In genomic region chr10:39324291-39324690, GRCm38 (mm10) we compare ENCODE assay signal across 23 mouse cellular contexts. TPM values are rescaled to one million over a fixed set of nuclear protein-coding genes. Genes with fewer than 3 reads are reported as not detected.
A peak's percentile ranks its signal among the peaks of the same experiment; 100 is the strongest.
DNase-seq lines count a peak whose midpoint lies in the region; ATAC-seq lines count a peak whose summit lies in the region.
"Had no signal": no experiment of that assay in that cellular context is flagged by ENCODE, and none has a peak within 500 bp of the region (broad histone marks: within the 10 kb centered on the region; RNA-seq: fewer than 3 reads in every experiment).

No protein-coding gene starts in this region.

- H3K4me3 ChIP-seq in forebrain, embryonic 15.5 days = no peak overlapping the region
- H3K4me3 ChIP-seq: embryonic facial prominence, embryonic 10.5 days; erythroblast, embryonic 14.5 days; forebrain, embryonic 10.5 days; heart, embryonic 10.5 days; hindbrain, embryonic 15.5 days had no signal

- peaks cover 25% of the 10 kb centered on the region for H3K4me1 ChIP-seq in forebrain, embryonic 15.5 days

- H3K36me3 ChIP-seq in forebrain, embryonic 15.5 days = no peaks in the 10 kb centered on the region
- H3K36me3 ChIP-seq: embryonic facial prominence, embryonic 10.5 days; forebrain, embryonic 10.5 days; heart, embryonic 10.5 days; hindbrain, embryonic 15.5 days had no signal

- peak; percentile 87 for ATAC-seq in megakaryocyte progenitor cell, adult 5-6 weeks (replicated peaks; ENCODE audit: poor library complexity)
- ATAC-seq in forebrain, embryonic 15.5 days (replicated peaks) = no peak
- ATAC-seq: CD4-positive, CD25-positive, alpha-beta regulatory T cell, adult 4 months; forebrain, embryonic 14.5 days had no signal

- intact Hi-C loops in left cerebral cortex, postnatal 25 days (cut with DNase I) = no loop called here

- no peak overlapping the region for H3K4me2 ChIP-seq in forebrain, embryonic 15.5 days (replicated peaks)
- H3K4me2 ChIP-seq: hindbrain, embryonic 15.5 days had no signal

- no peaks in the 10 kb centered on the region for H3K27me3 ChIP-seq in forebrain, embryonic 15.5 days
- H3K27me3 ChIP-seq: hindbrain, embryonic 15.5 days had no signal

- WGBS in forebrain, embryonic 15.5 days = 64% methylated on average over 2 of the region's 2 CpGs

- H3K27ac ChIP-seq in forebrain, embryonic 15.5 days (replicated peaks) = no peak overlapping the region
- H3K27ac ChIP-seq: embryonic facial prominence, embryonic 10.5 days; forebrain, embryonic 10.5 days; heart, embryonic 10.5 days; hindbrain, embryonic 15.5 days had no signal

- H3K9ac ChIP-seq in forebrain, embryonic 15.5 days (replicated peaks) = no peak overlapping the region
- H3K9ac ChIP-seq: hindbrain, embryonic 15.5 days had no signal

- no peaks in the 10 kb centered on the region for H3K9me3 ChIP-seq in forebrain, embryonic 15.5 days
- H3K9me3 ChIP-seq: embryonic facial prominence, embryonic 10.5 days; forebrain, embryonic 10.5 days; heart, embryonic 10.5 days; hindbrain, embryonic 15.5 days had no signal

- DNase-seq in adrenal gland, adult 8-10 months = peak; percentile 2
- no peak for DNase-seq in adrenal gland, postnatal 4 days (ENCODE audit: low spot score in 2 of 2)
- DNase-seq in 416B (ENCODE audit: low read depth) (peak; percentile 63), NIH3T3 (ENCODE audit: low read depth) (peak; percentile 57)
- DNase-seq in layer of hippocampus, postnatal 25 days (ENCODE audit: extremely low spot score in 1 of 2, low spot score in 1 of 2) = no peak
- no peak for DNase-seq in left cerebral cortex, postnatal 25 days (ENCODE audit: low spot score in 2 of 2)
- DNase-seq: adrenal gland, postnatal 14 days; cerebellum, adult 18-20 months; cerebellum, postnatal 10 days; gastrocnemius, postnatal 36 days; heart, adult 18-20 months; heart, postnatal 10 days; kidney, adult 11 months had no signal

RNA-seq across cellular contexts. Expression of gene Fyn, which starts 44.4 kb away (rescaled TPM):
- total RNA-seq in adrenal gland, adult 8-10 months (2022) = 10 to 100 TPM; 42.7 to 61.7 (median 54.9) TPM
- total RNA-seq in adrenal gland, postnatal 4 days (2021) = 10 to 100 TPM; 67.7 to 74.4 TPM
- 5.1 and 5.9 TPM in 2 replicates for total RNA-seq in megakaryocyte progenitor cell, adult 5-6 weeks (2015)
- total RNA-seq in megakaryocyte progenitor cell, adult 5-6 weeks (2017) = 7.7 and 10.1 TPM in 2 replicates
- 75.6 and 79.3 TPM in 2 replicates for polyA plus RNA-seq in forebrain, embryonic 15.5 days (2015; fragmentation: Nextera tagmentation; extraction: Ambion mirVana)
- total RNA-seq in layer of hippocampus, postnatal 25 days (2021) = 100 to 1,000 TPM; 166 to 174 TPM
- total RNA-seq in left cerebral cortex, postnatal 25 days (2021) = 100 to 1,000 TPM; 128 to 136 TPM
- total RNA-seq: MEL had no signal

Comparison
In these comparisons a context has a peak if more than half of its experiments do, and no peak if none do; other contexts are left out.
1. DNase-seq: peak in adrenal gland, adult 8-10 months (single experiment), 416B (single experiment) and NIH3T3 (single experiment); none in adrenal gland, postnatal 4 days (0 of 2), layer of hippocampus, postnatal 25 days (0 of 2) and left cerebral cortex, postnatal 25 days (0 of 2).